Mouse (Mus musculus) large intestine, adult 2 months (tissue): ENCODE data around the gene Lpar2. TPM values are rescaled to one million over a fixed set of nuclear protein-coding genes. Genes with fewer than 3 reads are reported as not detected.

ENCODE experiments used
- DNase-seq: peaks from one replicate; pipeline ENCODE4 v3.0.0-alpha.2; 2012; ENCODE audit warnings: low read depth, low spot score
- WGBS: fragments of 180-500 bp; shearing (Covaris S2); methylation state at CpG from one replicate; pipeline ENCODE4 v1.1.7; 2018; 5-methylcytosine and 5-hydroxymethylcytosine counted together
- polyA plus RNA-seq: library from polyadenylated mRNA; depleted of rRNA; stranded (reverse); fragments of >200 nt; gene quantifications from 2 replicates; pipeline ENCODE4 v1.2.3, GENCODE M21; 2012

Lpar2 gene
- polyA plus RNA-seq, 1 experiment = 1.1 TPM

GRCm38 (mm10) chr8:69805086-69805485 lies 17.1 kb upstream of the Lpar2 start:
- DNase-seq = no peak
- 93% methylated on average over 10 of the region's 10 CpGs for WGBS

DNA sequence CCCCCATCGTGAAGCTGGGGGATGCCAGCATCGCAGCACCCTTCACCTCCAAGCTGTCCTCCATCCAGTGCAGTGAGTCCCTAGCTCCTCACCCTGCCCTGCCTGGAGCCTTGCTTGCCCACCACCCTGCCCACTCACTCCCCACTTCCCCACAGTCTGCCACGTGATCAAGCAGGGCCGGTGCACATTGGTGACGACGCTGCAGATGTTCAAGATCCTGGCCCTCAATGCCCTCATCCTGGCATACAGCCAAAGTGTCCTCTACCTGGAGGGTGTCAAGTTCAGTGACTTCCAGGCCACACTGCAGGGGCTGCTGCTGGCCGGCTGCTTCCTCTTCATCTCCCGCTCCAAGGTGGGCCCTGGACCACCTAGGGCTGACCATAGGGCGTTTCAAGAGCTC lies 16.7 kb upstream of the Lpar2 start:
- DNase-seq = no peak
- WGBS = 86% methylated on average over 9 of the region's 9 CpGs

- DNase-seq = no peak
- 94% methylated on average over 5 of the region's 5 CpGs for WGBS
These were observed 15.0 kb upstream of the Lpar2 start for GRCm38 (mm10) chr8:69807236-69807635.

DNA sequence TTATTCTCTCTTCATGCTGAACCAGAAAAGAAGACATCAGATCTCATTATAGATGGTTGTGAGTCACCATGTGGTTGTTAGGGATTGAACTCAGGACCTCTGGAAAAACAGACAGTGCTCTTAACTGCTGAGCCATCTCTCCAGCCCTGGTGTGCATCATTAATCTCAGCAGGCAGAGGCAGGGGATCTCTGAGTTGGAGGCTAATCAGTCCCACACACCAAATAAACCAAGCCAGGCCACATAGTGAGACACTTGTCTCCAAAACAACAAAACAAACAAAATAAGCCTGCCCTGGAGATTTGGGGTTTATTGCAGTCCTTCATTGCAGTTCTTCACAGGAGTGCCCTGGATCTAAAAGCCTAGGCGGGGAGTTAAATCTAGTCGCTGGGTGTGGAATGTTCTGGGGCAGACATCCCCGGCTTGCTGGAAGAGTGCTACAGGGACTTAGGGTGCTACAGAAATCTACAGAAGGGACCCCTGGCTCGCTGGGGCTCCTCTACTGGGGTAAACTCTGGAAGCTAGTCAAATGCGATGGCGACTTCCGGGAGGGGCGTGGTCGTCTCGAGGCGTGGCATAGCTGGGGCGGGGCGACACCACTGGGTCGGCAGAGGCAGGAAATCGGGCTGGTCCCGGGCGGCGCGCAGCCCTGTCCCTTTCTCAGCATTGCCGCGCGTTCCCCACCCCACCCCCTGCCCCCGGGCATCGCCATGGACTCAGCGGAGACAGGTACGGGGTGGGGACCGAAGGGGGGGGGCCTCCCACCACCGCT lies 13.9 kb upstream of the Lpar2 start, which contains the start of gene Gmip:
Gene Gmip, plus strand, starts transcription at position 586 of the 770 bp plus-strand sequence.
- no peak for DNase-seq
- WGBS = 3% methylated on average over 28 of the region's 28 CpGs

- WGBS = 0% methylated on average over 23 of the region's 23 CpGs
These were observed 13.3 kb upstream of the Lpar2 start for GRCm38 (mm10) chr8:69808864-69809403.

GRCm38 (mm10) chr8:69809820-69810219 lies 12.4 kb upstream of the Lpar2 start:
- no peak for DNase-seq
- WGBS = 81% methylated on average over 3 of the region's 3 CpGs

More at GRCm38 (mm10) chr8:69808864-69809403, 13.3 kb upstream of the Lpar2 start:
- DNase-seq = no peak

DNA sequence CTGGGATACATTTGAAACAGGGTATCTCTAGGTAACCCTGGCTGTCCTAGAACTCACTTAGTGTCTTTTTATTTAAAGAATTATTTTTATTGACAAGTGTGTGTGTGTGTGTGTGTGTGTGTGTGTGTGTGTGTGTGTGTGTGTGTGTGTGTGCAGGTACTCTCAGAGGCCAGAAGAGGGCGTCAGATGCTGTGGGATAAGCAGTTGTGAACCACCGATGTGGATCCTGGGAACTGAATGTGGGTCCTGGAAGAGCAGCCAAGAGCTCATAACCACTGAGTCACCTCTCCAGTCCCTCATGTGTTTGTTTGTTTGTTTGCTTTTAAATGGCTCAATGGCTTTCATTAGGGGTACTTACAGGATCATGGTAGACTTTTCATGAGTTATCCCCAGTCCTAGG lies 7.3 kb upstream of the Lpar2 start:
- no peak for DNase-seq
- WGBS = 100% methylated on average over 2 of the region's 2 CpGs

DNA sequence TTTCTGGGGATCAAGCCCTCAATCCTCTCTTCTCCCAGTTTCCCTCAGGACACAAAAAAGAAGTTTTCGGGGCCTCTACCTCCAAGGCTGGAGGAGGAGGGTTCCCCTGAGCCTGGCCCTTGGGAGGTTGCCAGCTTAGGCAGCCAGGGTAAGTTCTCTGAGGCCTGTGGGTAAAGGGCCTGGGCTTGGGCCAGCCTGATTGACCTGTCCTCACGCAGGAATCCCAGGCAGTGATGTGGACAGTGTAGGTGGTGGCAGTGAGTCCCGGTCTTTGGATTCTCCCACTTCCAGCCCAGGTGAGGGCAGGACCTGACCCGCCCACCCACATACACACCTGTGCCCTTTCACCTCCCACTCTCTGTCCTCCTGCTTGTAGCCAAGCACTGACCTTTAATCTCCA lies 6.8 kb upstream of the Lpar2 start:
- DNase-seq = no peak
- 86% methylated on average over 4 of the region's 4 CpGs for WGBS

DNA sequence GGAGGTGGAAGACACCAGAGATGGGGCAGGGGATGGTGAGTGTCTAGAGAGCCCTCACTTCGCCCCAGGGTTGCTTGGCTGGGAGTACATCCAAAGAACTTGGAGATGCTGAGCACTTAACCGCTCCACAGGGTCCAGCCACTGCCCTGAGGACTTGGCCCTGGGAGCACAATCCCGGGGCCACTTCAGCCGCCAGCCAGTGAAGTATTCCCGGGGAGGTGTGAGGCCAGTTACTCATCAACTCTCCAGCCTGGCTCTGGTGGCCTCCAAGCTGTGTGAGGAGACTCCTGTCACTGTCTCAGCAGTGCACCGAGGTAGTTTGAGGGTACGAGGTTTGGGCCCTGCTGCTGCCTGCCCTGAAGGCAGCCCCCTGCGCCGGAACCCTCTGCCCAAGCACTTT lies 1.8 kb upstream of the Lpar2 start:
- WGBS = 76% methylated on average over 9 of the region's 9 CpGs
- DNase-seq = no peak

DNA sequence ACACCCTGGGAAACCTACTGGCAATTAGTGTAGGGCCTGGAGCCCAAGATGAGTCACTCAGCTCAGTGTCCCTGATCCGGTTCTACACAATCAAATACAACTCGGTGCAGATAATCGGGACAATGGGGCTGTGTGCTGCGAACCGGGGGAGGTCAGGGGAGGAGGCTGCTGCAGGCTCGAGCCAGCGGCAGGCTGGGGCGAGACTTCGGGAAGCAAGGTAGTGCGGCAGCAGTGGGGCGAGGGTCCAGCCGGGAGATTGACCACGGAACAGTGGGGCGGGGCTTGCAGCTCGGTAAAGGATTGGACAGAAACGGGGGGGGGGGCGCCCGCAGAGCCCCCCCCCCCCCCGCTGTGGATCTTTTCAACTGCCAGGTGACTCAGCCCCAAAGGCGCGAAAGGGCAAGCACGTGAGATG lies 251 bp upstream of the Lpar2 start:
- WGBS = 1% methylated on average over 17 of the region's 22 CpGs
- DNase-seq = no peak

GRCm38 (mm10) chr8:69826371-69826770 lies 4.1 kb downstream of the Lpar2 start:
- WGBS = 91% methylated on average over 12 of the region's 12 CpGs
- no peak for DNase-seq

GRCm38 (mm10) chr8:69832298-69832853 lies 10.1 kb downstream of the Lpar2 start, which contains the start of gene Pbx4:
TSS of gene Pbx4 (plus strand) at chr8:69832491.
- DNase-seq = no peak
- WGBS = under 1% methylated on average over 38 of the region's 38 CpGs

- 44% methylated on average over 8 of the region's 8 CpGs for WGBS
- DNase-seq = no peak
These were observed 14.9 kb downstream of the Lpar2 start for GRCm38 (mm10) chr8:69837057-69837682.

DNA sequence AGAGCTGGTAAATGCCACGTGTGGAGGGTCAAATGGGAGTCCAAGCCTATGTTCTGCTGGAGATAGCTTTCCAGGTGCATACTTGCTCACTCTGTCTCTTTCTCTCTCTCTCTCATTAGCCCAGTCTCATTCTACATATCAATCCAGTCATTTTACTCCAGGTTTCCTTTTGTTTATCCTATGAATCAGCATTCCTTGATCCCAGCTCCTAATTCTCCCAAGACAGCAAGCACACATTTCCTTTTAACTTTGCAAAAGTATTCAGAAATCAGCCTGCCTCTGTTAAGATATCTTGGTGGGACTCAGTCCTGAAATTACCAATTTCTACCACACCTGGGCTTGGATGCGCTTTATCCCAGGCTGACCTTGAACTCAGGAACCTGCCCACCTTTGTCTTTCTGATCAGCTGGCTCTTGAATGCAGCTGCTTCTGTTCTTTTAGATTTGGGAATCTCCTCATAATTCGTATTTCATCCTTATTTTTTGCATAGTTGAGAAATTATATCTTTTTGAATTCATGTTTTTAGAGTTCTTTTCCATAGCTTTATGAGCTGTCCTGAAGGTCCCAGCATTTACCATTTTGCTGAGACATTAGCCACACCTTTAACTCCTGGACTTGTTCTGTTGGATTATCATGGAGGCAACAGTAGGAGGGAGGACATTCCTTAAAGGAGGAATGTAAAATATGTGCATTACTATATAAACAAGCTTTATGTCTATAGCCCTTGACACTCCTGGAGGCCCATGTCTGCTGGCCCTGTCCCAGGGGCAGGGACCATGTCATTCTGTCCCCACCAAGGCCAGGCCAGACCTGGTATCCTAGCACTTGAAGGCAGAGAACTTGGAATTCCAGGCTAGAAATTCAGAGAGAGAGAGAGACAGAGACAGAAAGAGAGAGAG lies 25.2 kb downstream of the Lpar2 start:
- no peak for DNase-seq
- 71% methylated on average over 3 of the region's 3 CpGs for WGBS

DNA sequence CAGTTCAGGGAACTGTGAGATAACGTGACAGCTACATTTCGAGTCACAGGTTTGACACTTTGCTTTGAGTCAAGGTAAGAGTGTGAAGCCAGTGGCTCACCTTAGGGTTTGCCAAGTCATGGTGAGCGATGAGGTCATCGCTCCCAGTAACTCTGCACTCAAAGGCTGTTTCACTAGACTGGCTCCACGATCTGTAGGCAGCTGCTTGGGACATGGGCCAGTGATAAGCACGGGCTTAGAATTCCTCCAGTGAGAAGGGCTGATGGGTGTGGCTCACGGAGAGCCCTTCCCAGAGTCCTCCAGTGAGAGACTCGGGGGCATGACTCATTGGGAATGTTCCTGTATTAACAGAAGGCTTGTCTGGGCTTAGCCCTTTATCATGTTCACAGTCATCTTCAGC lies 26.7 kb downstream of the Lpar2 start:
- DNase-seq = peak; percentile 27

GRCm38 (mm10) chr8:69849899-69850298 lies 27.7 kb downstream of the Lpar2 start:
- DNase-seq = no peak
- 52% methylated on average over 3 of the region's 3 CpGs for WGBS

More for the DNA sequence above, 26.7 kb downstream of the Lpar2 start:
- 32% methylated on average over 8 of the region's 8 CpGs for WGBS

- no peak for DNase-seq
- WGBS = 79% methylated on average over 7 of the region's 7 CpGs
These were observed 28.8 kb downstream of the Lpar2 start for GRCm38 (mm10) chr8:69850926-69851506.

GRCm38 (mm10) chr8:69853869-69854268 lies 31.6 kb downstream of the Lpar2 start:
- DNase-seq = no peak
- 89% methylated on average over 10 of the region's 10 CpGs for WGBS

GRCm38 (mm10) chr8:69860807-69861206 lies 38.6 kb downstream of the Lpar2 start:
- no peak for DNase-seq
- 61% methylated on average over 4 of the region's 4 CpGs for WGBS
